Mouse (Mus musculus): Measurements from ENCODE around the gene Cd300lg. TPM values are rescaled to one million over a fixed set of nuclear protein-coding genes. Genes with fewer than 3 reads are reported as not detected.
A peak's percentile ranks its signal among the peaks of the same experiment; 100 is the strongest.

The Cd300lg gene
- total and polyA plus RNA-seq, 3 experiments = not detected

DNA sequence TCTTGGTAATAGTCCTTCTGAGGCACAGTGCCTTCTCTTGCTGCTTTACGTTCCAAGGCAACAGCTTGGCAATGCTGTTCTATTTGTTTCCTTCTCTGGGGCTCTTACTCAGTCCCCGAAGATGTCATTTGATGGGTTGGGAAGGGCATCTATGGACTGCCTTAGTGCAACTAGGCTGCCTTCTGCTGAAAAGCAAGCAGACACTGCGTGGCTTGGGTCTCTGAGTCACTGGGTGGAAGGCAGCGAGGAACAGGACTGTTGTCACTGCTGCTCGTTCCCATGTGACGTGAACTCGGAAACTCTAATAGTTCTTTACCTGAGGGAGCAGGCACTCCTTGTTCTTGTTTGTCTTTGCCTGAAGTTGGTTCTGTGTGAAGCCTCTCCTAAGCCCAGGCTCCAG lies 45.4 kb upstream of the Cd300lg start:
- dilution Hi-C loops (cut with MboI; ENCODE audit: extremely low pct_ligation_motif_present, extremely low pct_unique_long_range_greater_than_20kb, low sequenced_read_pairs) (no loop called here), in situ Hi-C loops (cut with MboI; ENCODE audit: low pct_ligation_motif_present, low pct_unique_long_range_greater_than_20kb, low sequenced_read_pairs) (loop anchor here (5.0 kb wide), 1 partner anchor 51 kb away; no protein-coding TSS in a partner anchor)
- no peak overlapping the region for H3K9ac ChIP-seq (ENCODE audit: insufficient read depth, low read depth)
- no peak overlapping the region for H3K27ac ChIP-seq (ENCODE audit: insufficient read depth, low read depth)
- no peaks in the 10 kb centered on the region for H3K36me3 ChIP-seq (replicated peaks in 1 of 2; ENCODE audit: control insufficient read depth in 1 of 2, insufficient read depth in 1 of 2, low read length in 1 of 2)
- H3K9me3 ChIP-seq (replicated peaks; ENCODE audit: low read length) = no peaks in the 10 kb centered on the region
- no peaks in the 10 kb centered on the region for H3K79me2 ChIP-seq (replicated peaks; ENCODE audit: control insufficient read depth, extremely low read depth, insufficient read depth, poor library complexity, severe bottlenecking)
- no peak for DNase-seq (ENCODE audit: extremely low read depth)
- peaks cover 71% of the 10 kb centered on the region for H3K27me3 ChIP-seq (replicated peaks)
- no peaks in the 10 kb centered on the region for H3K4me1 ChIP-seq (ENCODE audit: control insufficient read depth in 1 of 2, insufficient read depth in 2 of 2)
- TF ChIP-seq CTCF (conservative IDR thresholded peaks at IDR 0.05 in 1 of 2, IDR thresholded peaks at IDR 0.05 in 1 of 2; ENCODE audit: low read depth in 2 of 2, low read length in 2 of 2) (no peak), MAZ (IDR thresholded peaks at IDR 0.05; ENCODE audit: low read depth, low read length) (no peak), ZMIZ1 (IDR thresholded peaks at IDR 0.05; ENCODE audit: low read depth, low read length) (no peak)
- H3K4me2 ChIP-seq (ENCODE audit: insufficient read depth, low read depth, poor library complexity, severe bottlenecking) = no peak overlapping the region
- H3K4me3 ChIP-seq (replicated peaks in 1 of 3; ENCODE audit: low read depth in 2 of 3, low read length in 2 of 3, poor library complexity in 1 of 3) = no peak overlapping the region

DNA sequence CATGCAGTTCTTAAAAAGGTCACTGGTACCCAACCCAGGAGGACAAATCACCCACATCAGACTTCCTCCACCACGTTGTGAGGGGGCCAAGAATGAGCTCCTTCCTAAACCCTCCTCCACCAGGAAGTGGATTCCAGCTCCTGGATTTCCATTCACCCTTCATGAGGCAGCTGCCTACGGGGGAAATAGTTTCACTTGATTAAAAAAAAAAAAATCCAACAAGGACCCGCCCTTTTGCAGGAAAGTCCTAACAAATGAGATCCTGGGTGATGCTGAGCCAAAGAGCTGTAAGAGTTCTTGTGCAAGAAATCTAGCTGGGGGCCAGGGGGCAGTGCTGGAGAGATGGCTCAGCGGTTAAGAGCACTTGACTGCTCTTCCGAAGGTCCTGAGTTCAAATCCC lies 43.1 kb upstream of the Cd300lg start:
- no peak for DNase-seq (ENCODE audit: extremely low read depth)
- Histone ChIP-seq H3K4me3 (replicated peaks in 1 of 3; ENCODE audit: low read depth in 2 of 3, low read length in 2 of 3, poor library complexity in 1 of 3) (no peak overlapping the region), H3K4me2 (ENCODE audit: insufficient read depth, low read depth, poor library complexity, severe bottlenecking) (no peak overlapping the region), H3K4me1 (ENCODE audit: control insufficient read depth in 1 of 2, insufficient read depth in 2 of 2) (no peaks in the 10 kb centered on the region), H3K27me3 (replicated peaks) (peaks cover 65% of the 10 kb centered on the region), H3K79me2 (replicated peaks; ENCODE audit: control insufficient read depth, extremely low read depth, insufficient read depth, poor library complexity, severe bottlenecking) (no peaks in the 10 kb centered on the region), H3K9me3 (replicated peaks; ENCODE audit: low read length) (no peaks in the 10 kb centered on the region), H3K27ac (ENCODE audit: insufficient read depth, low read depth) (no peak overlapping the region), H3K9ac (ENCODE audit: insufficient read depth, low read depth) (no peak overlapping the region), H3K36me3 (replicated peaks in 1 of 2; ENCODE audit: control insufficient read depth in 1 of 2, insufficient read depth in 1 of 2, low read length in 1 of 2) (no peaks in the 10 kb centered on the region)
- dilution Hi-C loops (cut with MboI; ENCODE audit: extremely low pct_ligation_motif_present, extremely low pct_unique_long_range_greater_than_20kb, low sequenced_read_pairs) (no loop called here), in situ Hi-C loops (cut with MboI; ENCODE audit: low pct_ligation_motif_present, low pct_unique_long_range_greater_than_20kb, low sequenced_read_pairs) (loop anchor here (5.0 kb wide), 1 partner anchor 49 kb away; no protein-coding TSS in a partner anchor)
- TF ChIP-seq NELFE (IDR thresholded peaks at IDR 0.05; ENCODE audit: low read depth, low read length) (no peak), ZKSCAN1 (IDR thresholded peaks at IDR 0.05; ENCODE audit: borderline replicate concordance, low read depth, low read length) (no peak), TBP (conservative IDR thresholded peaks at IDR 0.05; ENCODE audit: low read depth, low read length) (0 out of 2 replicates have a peak, but pooled peaks have one; percentile 37)

DNA sequence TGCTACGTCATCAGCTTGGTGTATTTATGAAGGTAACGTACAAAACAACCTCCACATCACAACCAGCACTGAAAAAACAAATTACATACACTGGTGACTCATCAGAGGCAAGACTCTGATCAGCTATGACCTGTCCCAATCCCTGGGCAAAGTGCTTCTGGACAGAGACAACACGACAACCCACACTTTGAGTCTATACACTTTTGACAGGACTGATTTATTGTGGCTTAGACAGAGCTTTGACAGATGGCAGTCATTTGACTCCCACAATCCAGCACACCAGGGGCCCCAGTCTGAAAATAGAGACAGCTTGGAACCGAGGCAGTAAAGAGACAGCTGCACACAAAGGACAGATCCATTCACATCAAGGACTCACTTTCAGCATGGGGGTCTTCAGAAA lies 41.8 kb upstream of the Cd300lg start:
- H3K27me3 ChIP-seq (replicated peaks) = peaks cover 59% of the 10 kb centered on the region
- peaks cover 3% of the 10 kb centered on the region for H3K9me3 ChIP-seq (replicated peaks; ENCODE audit: low read length)
- H3K4me3 ChIP-seq (replicated peaks in 1 of 3; ENCODE audit: low read depth in 2 of 3, low read length in 2 of 3, poor library complexity in 1 of 3) = no peak overlapping the region
- H3K4me1 ChIP-seq (ENCODE audit: control insufficient read depth in 1 of 2, insufficient read depth in 2 of 2) = no peaks in the 10 kb centered on the region
- H3K79me2 ChIP-seq (replicated peaks; ENCODE audit: control insufficient read depth, extremely low read depth, insufficient read depth, poor library complexity, severe bottlenecking) = no peaks in the 10 kb centered on the region
- no peak overlapping the region for H3K27ac ChIP-seq (ENCODE audit: insufficient read depth, low read depth)
- in situ Hi-C loops (cut with MboI; ENCODE audit: low pct_ligation_motif_present, low pct_unique_long_range_greater_than_20kb, low sequenced_read_pairs) = loop anchor here (5.0 kb wide), 1 partner anchor 48 kb away; no protein-coding TSS in a partner anchor
- TF ChIP-seq ZKSCAN1 (IDR thresholded peaks at IDR 0.05; ENCODE audit: borderline replicate concordance, low read depth, low read length) = no peak
- no peak for TF ChIP-seq ZNF384 (IDR thresholded peaks at IDR 0.05; ENCODE audit: low read depth, low read length)
- no peak for TF ChIP-seq CHD2 (IDR thresholded peaks at IDR 0.05; ENCODE audit: low read length)
- TF ChIP-seq MEF2A (IDR thresholded peaks at IDR 0.05; ENCODE audit: borderline replicate concordance, low read depth, low read length) = no peak
- no peak for TF ChIP-seq MYC (IDR thresholded peaks at IDR 0.05; ENCODE audit: low read depth, low read length)
- TF ChIP-seq TCF12 (IDR thresholded peaks at IDR 0.05; ENCODE audit: low read depth, low read length) = no peak
- TF ChIP-seq MAZ (IDR thresholded peaks at IDR 0.05; ENCODE audit: low read depth, low read length) = no peak
- no peak for TF ChIP-seq MAX (IDR thresholded peaks at IDR 0.05; ENCODE audit: low read length)
- no peak for TF ChIP-seq NELFE (IDR thresholded peaks at IDR 0.05; ENCODE audit: low read depth, low read length)
- TF ChIP-seq ETS1 (conservative IDR thresholded peaks at IDR 0.05; ENCODE audit: low read depth, low read length) = no peak
- TF ChIP-seq PAX5 (IDR thresholded peaks at IDR 0.05; ENCODE audit: low read length) = no peak
- TF ChIP-seq UBTF (IDR thresholded peaks at IDR 0.05; ENCODE audit: low read depth, low read length) = no peak
- no peak for TF ChIP-seq USF1 (IDR thresholded peaks at IDR 0.05; ENCODE audit: low read depth, low read length)
- DNase-seq (ENCODE audit: extremely low read depth) = no peak
- H3K4me2 ChIP-seq (ENCODE audit: insufficient read depth, low read depth, poor library complexity, severe bottlenecking) = no peak overlapping the region
- dilution Hi-C loops (cut with MboI; ENCODE audit: extremely low pct_ligation_motif_present, extremely low pct_unique_long_range_greater_than_20kb, low sequenced_read_pairs) = no loop called here
- no peak overlapping the region for H3K9ac ChIP-seq (ENCODE audit: insufficient read depth, low read depth)
- no peaks in the 10 kb centered on the region for H3K36me3 ChIP-seq (replicated peaks in 1 of 2; ENCODE audit: control insufficient read depth in 1 of 2, insufficient read depth in 1 of 2, low read length in 1 of 2)
